Mouse (Mus musculus): ENCODE results near the gene Pakap. TPM values are rescaled to one million over a fixed set of nuclear protein-coding genes. Genes with fewer than 3 reads are reported as not detected.

The Pakap gene
- polyA plus RNA-seq, 1 experiment = 0.22 TPM

GRCm38 (mm10) chr4:57757997-57758396, 190.0 kb downstream of the Pakap start:
- 73% methylated on average over 11 of the region's 11 CpGs for WGBS

GRCm38 (mm10) chr4:57762424-57762823, 194.4 kb downstream of the Pakap start:
- no peak overlapping the region for H3K27ac ChIP-seq (ENCODE audit: insufficient read depth, low read depth, low read length)
- no peaks in the 10 kb centered on the region for H3K36me3 ChIP-seq (ENCODE audit: control insufficient read depth, insufficient read depth, low read length)
- 62% methylated on average over 7 of the region's 7 CpGs for WGBS
- H3K27me3 ChIP-seq (ENCODE audit: control insufficient read depth, insufficient read depth, low read length) = no peaks in the 10 kb centered on the region
- TF ChIP-seq POLR2A (IDR thresholded peaks at IDR 0.05; ENCODE audit: low read depth, low read length) (no peak), CTCF (IDR thresholded peaks at IDR 0.05; ENCODE audit: extremely low read depth, insufficient read length, insufficient replicate concordance, low read depth, low read length) (no peak)
- no peaks in the 10 kb centered on the region for H3K4me1 ChIP-seq (ENCODE audit: control insufficient read depth, insufficient read depth, insufficient read length, low read length)
- no peak overlapping the region for H3K4me3 ChIP-seq (ENCODE audit: low read depth, low read length)

More at GRCm38 (mm10) chr4:57757997-57758396, 190.0 kb downstream of the Pakap start:
- H3K27ac ChIP-seq (ENCODE audit: insufficient read depth, low read depth, low read length) = no peak overlapping the region
- no peaks in the 10 kb centered on the region for H3K27me3 ChIP-seq (ENCODE audit: control insufficient read depth, insufficient read depth, low read length)
- H3K36me3 ChIP-seq (ENCODE audit: control insufficient read depth, insufficient read depth, low read length) = no peaks in the 10 kb centered on the region
- H3K4me3 ChIP-seq (ENCODE audit: low read depth, low read length) = no peak overlapping the region
- TF ChIP-seq CTCF (IDR thresholded peaks at IDR 0.05; ENCODE audit: extremely low read depth, insufficient read length, insufficient replicate concordance, low read depth, low read length) = no peak
- no peak for TF ChIP-seq POLR2A (IDR thresholded peaks at IDR 0.05; ENCODE audit: low read depth, low read length)
- no peaks in the 10 kb centered on the region for H3K4me1 ChIP-seq (ENCODE audit: control insufficient read depth, insufficient read depth, insufficient read length, low read length)

GRCm38 (mm10) chr4:57764392-57764791, 196.4 kb downstream of the Pakap start:
- TF ChIP-seq CTCF (IDR thresholded peaks at IDR 0.05; ENCODE audit: extremely low read depth, insufficient read length, insufficient replicate concordance, low read depth, low read length) (no peak), POLR2A (IDR thresholded peaks at IDR 0.05; ENCODE audit: low read depth, low read length) (no peak)
- 54% methylated on average over 1 of the region's 1 CpGs for WGBS
- H3K27me3 ChIP-seq (ENCODE audit: control insufficient read depth, insufficient read depth, low read length) = no peaks in the 10 kb centered on the region
- no peak overlapping the region for H3K27ac ChIP-seq (ENCODE audit: insufficient read depth, low read depth, low read length)
- H3K4me1 ChIP-seq (ENCODE audit: control insufficient read depth, insufficient read depth, insufficient read length, low read length) = no peaks in the 10 kb centered on the region
- H3K36me3 ChIP-seq (ENCODE audit: control insufficient read depth, insufficient read depth, low read length) = no peaks in the 10 kb centered on the region
- H3K4me3 ChIP-seq (ENCODE audit: low read depth, low read length) = no peak overlapping the region

- TF ChIP-seq POLR2A (IDR thresholded peaks at IDR 0.05; ENCODE audit: low read depth, low read length) = no peak
- TF ChIP-seq CTCF (IDR thresholded peaks at IDR 0.05; ENCODE audit: extremely low read depth, insufficient read length, insufficient replicate concordance, low read depth, low read length) = no peak
- no peak overlapping the region for H3K4me3 ChIP-seq (ENCODE audit: low read depth, low read length)
- no peaks in the 10 kb centered on the region for H3K27me3 ChIP-seq (ENCODE audit: control insufficient read depth, insufficient read depth, low read length)
- 54% methylated on average over 1 of the region's 1 CpGs for WGBS
- H3K36me3 ChIP-seq (ENCODE audit: control insufficient read depth, insufficient read depth, low read length) = no peaks in the 10 kb centered on the region
- H3K4me1 ChIP-seq (ENCODE audit: control insufficient read depth, insufficient read depth, insufficient read length, low read length) = no peaks in the 10 kb centered on the region
- no peak overlapping the region for H3K27ac ChIP-seq (ENCODE audit: insufficient read depth, low read depth, low read length)
Measured at GRCm38 (mm10) chr4:57764926-57765325, 196.9 kb downstream of the Pakap start.

- Histone ChIP-seq H3K27ac (ENCODE audit: insufficient read depth, low read depth, low read length) (no peak overlapping the region), H3K4me3 (ENCODE audit: low read depth, low read length) (no peak overlapping the region), H3K4me1 (ENCODE audit: control insufficient read depth, insufficient read depth, insufficient read length, low read length) (no peaks in the 10 kb centered on the region), H3K27me3 (ENCODE audit: control insufficient read depth, insufficient read depth, low read length) (no peaks in the 10 kb centered on the region), H3K36me3 (ENCODE audit: control insufficient read depth, insufficient read depth, low read length) (no peaks in the 10 kb centered on the region)
- WGBS = 74% methylated on average over 4 of the region's 4 CpGs
- TF ChIP-seq CTCF (IDR thresholded peaks at IDR 0.05; ENCODE audit: extremely low read depth, insufficient read length, insufficient replicate concordance, low read depth, low read length) (no peak), POLR2A (IDR thresholded peaks at IDR 0.05; ENCODE audit: low read depth, low read length) (no peak)
Measured at GRCm38 (mm10) chr4:57765806-57766205, 197.8 kb downstream of the Pakap start.

- Histone ChIP-seq H3K27me3 (ENCODE audit: control insufficient read depth, insufficient read depth, low read length) (no peaks in the 10 kb centered on the region), H3K4me3 (ENCODE audit: low read depth, low read length) (no peak overlapping the region), H3K4me1 (ENCODE audit: control insufficient read depth, insufficient read depth, insufficient read length, low read length) (no peaks in the 10 kb centered on the region), H3K36me3 (ENCODE audit: control insufficient read depth, insufficient read depth, low read length) (no peaks in the 10 kb centered on the region), H3K27ac (ENCODE audit: insufficient read depth, low read depth, low read length) (no peak overlapping the region)
- 73% methylated on average over 3 of the region's 3 CpGs for WGBS
- TF ChIP-seq CTCF (IDR thresholded peaks at IDR 0.05; ENCODE audit: extremely low read depth, insufficient read length, insufficient replicate concordance, low read depth, low read length) (no peak), POLR2A (IDR thresholded peaks at IDR 0.05; ENCODE audit: low read depth, low read length) (no peak)
Measured at GRCm38 (mm10) chr4:57769007-57769406, 201.0 kb downstream of the Pakap start.

- H3K4me3 ChIP-seq (ENCODE audit: low read depth, low read length) = no peak overlapping the region
- WGBS = 78% methylated on average over 4 of the region's 4 CpGs
- H3K27me3 ChIP-seq (ENCODE audit: control insufficient read depth, insufficient read depth, low read length) = no peaks in the 10 kb centered on the region
- no peaks in the 10 kb centered on the region for H3K4me1 ChIP-seq (ENCODE audit: control insufficient read depth, insufficient read depth, insufficient read length, low read length)
- no peak overlapping the region for H3K27ac ChIP-seq (ENCODE audit: insufficient read depth, low read depth, low read length)
- no peak for TF ChIP-seq CTCF (IDR thresholded peaks at IDR 0.05; ENCODE audit: extremely low read depth, insufficient read length, insufficient replicate concordance, low read depth, low read length)
- TF ChIP-seq POLR2A (IDR thresholded peaks at IDR 0.05; ENCODE audit: low read depth, low read length) = no peak
- no peaks in the 10 kb centered on the region for H3K36me3 ChIP-seq (ENCODE audit: control insufficient read depth, insufficient read depth, low read length)
Measured at GRCm38 (mm10) chr4:57770185-57770823, 202.3 kb downstream of the Pakap start.

Measured in small intestine, adult 2 months (tissue).